Mouse (Mus musculus) liver, adult 2 months (tissue): ENCODE measurements around the gene Vav1.

Experiments used
- CTCF ChIP-seq: fragments of 200-500 bp; IDR thresholded peaks from 2 replicates; pipeline ENCODE4 v1.5.1; 2011; ENCODE audit warnings: low read depth, low read length, control low read depth
- POLR2A ChIP-seq: fragments of 200-500 bp; IDR thresholded peaks from 2 replicates; pipeline ENCODE4 v1.6.1; 2011; ENCODE audit warnings: low read length, control low read depth; ENCODE audit not compliant: insufficient read depth; ENCODE audit errors: extremely low read depth

DNA sequence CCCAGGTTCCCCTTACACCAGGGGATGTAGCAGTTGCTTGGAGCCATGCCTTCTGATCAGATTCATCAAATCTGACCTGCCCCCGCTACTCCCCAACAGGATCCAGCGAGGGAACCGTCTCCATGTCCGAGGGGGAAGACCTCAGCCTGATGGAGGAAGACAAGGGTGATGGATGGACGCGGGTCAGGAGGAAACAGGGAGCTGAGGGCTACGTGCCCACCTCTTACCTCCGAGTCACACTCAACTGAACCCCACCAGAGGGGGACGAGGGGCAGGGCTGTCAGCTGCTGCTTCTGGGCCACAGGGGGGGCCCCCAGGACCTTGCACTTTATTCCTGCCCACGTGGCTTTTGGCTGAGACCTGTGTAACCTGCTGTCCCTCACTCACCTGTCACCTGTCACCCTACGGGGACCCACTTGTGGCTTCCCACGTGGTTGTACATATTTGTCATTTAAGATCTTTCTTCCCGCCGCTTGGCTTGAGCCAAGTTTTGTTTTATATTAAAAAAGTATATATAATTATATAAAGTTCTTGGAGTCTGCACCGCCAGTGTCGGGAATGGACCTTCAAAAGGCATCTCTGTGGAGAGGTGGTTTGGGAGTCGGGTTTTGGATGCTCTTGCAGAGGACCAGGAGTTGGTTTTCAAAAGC, 15.9 kb upstream of the Vav1 start:
- TF ChIP-seq CTCF (no peak), POLR2A (no peak)
